Mouse (Mus musculus) embryo, embryonic 9.5 days (tissue): ENCODE measurements at regions not wholly inside any gene's neighbourhood (a gene's known extent, or its start where the extent isn't known, plus 50 kb on each side); places are given as distances from the start of the nearest gene placed in this dataset.

Experiments
- DNase-seq: peaks from one replicate; pipeline ENCODE4 v3.0.0-alpha.2; 2017; ENCODE audit errors: extremely low spot score

DNA sequence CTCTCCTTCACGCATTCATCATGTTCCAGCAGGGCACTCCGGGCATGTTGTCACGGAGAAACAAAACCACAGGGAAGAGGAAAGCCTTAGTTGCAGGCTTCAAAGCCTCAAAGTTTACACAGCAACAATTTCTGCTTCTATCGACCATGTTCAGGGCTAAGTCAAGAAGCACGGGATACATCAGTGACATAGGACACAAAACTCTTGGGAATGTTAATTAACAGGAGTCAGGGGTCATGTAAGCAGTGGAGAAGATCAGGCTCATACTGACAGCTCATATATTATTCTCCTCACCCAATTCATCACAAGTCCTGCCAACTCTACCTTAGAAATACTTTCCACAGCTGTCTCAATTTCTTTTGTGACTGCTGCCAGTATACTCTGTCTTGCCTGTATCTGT lies 133.0 kb upstream of the Btbd3 start:
- DNase-seq, result peak; percentile 15

DNA sequence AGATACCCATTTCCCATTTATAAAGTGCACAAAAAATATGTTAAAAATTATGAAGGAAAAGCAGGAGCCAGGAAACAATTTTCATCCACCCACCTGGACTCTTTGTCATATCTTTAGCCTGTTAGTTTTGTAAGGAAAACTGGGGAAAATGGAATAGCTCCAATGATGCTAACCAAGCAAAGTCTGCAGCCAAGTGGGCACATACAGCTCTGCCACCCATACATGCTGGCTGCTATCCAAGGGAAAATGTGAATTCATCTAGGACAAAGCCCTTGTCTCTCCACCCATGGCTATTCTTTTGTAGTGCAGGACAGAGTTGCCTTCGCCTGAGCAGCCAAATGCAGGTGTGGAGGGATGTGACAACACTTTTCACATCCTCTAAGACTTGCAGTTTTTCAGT lies 135.5 kb upstream of the Btbd3 start:
- no peak for DNase-seq

DNA sequence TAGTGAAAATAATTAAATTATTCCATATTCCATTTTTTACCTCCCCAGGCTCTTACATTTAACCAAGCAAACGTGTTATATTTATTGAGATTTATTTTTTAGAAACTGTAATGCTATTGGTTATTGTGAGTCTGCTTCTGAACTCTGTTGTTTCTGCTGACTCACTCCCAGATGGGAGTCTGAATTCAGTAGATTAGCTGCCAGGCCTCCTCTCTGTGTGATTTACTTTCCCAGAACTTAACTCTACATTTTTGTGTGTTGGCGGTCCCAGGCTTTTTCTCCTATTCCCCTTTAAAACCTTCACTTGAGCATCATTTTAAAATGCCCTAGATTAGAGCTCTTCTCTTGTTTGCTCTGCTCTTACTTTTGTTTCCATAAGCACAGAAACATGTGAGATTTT lies 136.2 kb upstream of the Btbd3 start:
- DNase-seq, result no peak

DNA sequence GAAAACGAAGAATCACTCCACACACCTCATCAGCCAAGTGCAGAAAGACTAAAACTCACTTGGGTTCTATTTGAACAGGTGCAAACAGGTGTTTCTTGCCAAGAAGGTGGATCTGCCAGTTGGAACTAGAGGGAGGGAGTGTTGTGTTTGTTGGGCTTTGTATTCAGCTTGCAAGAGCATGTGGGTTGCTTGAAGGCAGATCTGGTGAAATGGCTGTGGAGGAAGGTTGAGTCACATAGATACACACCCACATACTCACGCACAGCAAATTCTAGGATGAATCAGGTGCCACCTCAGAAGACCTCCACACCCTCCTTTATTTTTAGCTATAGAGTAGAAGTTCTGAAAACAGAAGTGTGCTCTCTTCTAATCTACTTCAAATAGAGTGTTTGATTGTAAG lies 156.6 kb upstream of the Btbd3 start:
- no peak for DNase-seq

DNA sequence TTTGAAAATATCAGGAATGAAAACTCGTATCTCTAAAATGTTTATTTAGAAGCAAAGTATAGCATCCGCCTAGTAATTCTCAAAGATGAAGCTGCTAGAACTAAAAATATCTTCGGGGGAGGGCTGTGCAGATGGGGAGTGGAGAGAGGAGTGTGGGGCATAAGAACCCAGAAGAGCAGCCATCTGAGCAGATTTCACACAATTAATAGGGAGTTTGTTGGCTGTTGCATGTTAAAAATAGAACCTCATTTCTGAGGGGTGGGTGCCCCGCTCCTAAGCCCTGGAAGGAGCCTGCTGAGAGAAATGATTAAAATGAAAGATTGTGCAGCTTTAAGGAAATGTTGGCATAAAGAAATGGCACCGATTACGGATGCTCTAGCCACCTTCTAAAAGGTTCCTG lies 171.0 kb upstream of the Btbd3 start:
- no peak for DNase-seq

DNA sequence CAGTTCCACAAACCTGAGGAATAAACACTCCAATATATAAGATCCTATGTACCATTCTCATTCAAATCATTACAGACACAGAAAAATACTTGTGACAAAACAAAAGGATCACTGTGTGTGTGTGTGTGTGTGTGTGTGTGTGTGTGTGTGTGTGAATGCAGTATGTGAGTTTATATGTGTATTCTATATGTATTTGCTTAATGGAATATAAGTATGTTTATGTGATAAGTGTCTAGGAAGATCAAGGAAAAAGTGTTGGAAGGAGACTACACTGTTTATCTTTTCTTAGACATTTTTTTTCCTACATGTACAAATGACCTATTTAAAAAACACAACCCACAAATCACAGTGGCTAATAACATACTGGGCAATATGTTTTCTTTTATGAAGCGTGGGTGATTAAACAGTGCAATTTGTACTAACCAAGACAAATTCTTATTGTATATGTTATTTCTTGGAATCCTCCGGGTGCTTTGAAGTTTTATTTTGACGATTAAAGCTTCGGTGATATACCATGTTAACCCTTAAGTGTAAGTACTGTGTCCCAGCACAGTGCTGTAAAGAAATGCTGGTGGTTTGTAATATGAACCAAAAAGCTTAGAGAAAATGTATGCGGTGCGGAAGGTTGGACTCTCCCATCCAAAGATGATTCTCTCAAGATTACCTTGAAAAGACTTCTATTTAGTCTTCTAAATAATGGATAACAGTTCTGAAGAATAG lies 171.6 kb upstream of the Btbd3 start:
- no peak for DNase-seq

DNA sequence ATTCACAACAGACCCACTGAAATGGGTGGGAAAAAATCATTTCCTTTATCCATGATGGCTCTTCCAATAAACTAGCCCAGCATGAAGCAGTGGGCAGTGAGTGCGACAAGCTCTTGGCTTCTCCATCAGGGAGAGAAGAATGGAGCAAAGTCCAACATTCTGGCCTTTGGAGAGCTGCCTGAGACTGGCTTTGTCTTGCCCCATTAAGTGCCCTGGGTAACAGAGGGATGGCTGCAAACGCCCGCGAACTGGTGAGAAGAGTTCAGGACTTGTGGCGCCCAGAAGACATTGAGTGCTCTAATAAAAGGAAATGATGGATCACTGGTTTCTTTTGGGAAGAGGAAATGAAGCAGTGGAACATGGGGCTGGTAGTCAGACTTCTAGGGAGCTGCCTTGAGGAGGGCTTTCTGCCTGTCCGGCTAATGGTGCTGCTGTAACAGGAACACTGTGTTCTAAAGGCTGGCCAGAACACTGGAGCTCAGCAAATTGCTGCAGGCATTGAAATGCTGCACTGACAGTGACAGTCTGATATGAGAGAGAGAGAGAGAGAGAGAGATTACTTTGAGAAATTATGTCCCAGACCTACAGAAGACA lies 182.2 kb upstream of the Btbd3 start:
- DNase-seq, result no peak

DNA sequence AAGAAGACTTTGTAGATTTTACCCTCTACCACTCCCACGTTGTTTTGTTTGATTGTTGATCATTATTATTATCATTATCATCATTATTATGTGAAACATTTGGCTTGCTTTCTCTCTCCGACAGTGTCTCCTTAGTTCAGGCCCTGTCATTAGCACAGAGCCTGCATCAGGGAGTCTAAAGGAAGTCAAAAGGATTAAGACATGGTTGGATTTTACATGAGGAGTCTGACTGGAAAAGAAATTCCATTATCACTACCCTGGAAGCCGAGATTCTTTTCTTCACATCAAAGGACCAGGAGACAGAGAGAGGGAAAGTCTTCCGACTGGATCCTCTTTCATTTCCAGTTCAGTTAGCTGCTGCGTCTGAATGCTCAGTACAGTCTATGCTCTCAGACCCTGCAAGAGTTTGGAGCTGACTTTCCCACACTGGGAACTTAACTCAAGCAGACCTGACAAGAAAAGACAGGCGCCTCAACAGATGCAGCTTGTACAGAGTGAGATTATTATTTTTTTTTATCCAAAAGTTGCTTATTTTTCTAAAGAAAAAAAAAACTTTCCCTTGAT lies 184.1 kb upstream of the Btbd3 start:
- no peak for DNase-seq

DNA sequence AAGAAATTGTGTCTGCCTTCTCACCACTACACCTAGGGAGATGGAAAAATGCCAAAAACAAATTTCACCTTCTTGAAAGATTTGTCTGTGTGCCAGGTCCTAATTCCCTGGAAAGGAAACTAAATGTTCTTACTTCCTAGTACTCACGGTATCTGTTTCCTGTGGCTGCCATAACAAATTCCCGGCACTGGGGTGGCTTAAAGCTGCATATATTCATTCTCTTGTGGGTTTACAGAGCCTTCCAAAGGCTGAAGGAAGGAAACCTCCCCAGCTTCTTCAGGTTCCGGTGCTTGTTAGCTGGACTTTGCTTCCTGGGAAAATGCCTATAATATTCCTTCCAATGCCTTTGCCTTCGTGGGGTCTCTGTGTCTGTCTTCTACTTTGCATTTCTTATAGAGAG lies 203.3 kb upstream of the Btbd3 start:
- DNase-seq, result no peak

DNA sequence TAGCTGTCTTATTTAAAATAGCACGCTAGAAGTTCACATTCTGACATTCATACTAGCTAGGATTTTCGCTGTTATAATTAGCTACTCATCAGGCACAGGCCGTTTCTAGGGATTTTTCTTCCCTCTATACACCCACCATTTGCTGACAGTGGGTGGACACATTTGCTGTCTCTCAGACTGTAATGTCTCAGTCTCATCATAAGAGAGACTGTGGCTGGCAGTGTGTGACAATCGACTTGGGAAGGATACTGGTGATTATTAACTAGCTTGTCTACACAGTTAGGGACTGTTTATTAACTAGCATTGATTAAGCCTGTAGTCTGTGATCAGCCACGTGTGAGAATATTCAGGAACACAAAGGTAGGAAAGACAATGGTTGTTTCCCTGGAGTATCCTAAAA lies 208.0 kb upstream of the Btbd3 start:
- DNase-seq, result no peak

DNA sequence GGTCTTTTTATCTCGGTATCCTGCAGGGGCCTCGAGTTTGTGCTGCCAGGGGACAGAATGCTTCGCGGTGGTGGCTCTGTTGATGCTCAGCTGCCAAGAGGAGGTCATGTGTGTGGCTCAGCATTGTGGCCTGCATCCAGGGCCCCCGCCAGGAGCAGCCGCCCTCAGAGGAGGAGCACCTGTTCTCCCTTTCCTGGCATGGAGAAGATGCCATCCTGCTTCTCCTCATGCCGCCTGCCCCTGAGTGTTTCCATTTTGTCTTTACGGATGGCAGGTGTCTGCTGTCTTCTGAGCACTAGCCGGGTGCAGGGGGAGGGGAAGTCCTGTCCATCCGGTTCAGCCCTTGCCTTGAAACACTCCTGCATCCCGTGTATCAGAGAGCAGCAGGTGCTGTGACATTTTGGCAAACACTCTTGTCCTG lies 208.6 kb upstream of the Btbd3 start:
- DNase-seq, result no peak

DNA sequence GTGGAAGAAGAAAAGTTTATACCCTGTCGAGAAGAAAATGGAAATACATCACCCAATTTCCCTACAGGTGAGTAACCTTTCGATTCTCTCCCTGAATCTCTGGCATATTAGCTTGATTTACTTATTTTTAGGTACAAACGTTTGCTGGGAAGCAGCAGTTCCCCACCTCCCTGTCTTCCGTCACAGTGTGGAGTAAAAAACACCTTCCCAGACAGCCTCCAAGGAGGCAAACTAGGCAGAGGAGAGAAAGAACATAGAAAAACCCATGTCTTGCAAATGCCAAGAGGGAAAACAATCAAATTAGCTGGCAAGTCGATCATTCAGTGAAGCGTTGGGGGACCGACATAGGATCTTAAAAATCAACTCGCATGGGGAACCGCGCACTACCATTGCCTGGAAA lies 209.0 kb upstream of the Btbd3 start:
- DNase-seq, result no peak

DNA sequence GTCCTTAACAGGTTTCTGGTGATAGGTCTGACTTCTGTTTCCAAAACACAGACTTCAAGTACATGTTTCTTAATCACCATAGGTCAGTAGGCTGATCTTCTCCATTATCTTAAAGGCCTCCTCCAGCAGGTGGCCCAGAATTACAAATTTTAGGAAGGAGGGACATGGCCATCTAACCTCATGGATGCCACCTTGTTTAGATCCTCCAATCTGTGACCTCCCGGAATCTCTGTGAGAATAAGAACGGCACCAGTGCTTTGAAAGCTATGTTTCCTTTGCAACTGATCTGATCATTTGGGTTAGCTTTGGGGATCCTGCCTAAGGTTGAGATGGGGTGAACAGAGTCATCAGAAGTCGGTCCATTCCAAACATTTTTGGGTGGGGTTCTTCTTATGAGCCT lies 209.4 kb upstream of the Btbd3 start:
- DNase-seq, result no peak

DNA sequence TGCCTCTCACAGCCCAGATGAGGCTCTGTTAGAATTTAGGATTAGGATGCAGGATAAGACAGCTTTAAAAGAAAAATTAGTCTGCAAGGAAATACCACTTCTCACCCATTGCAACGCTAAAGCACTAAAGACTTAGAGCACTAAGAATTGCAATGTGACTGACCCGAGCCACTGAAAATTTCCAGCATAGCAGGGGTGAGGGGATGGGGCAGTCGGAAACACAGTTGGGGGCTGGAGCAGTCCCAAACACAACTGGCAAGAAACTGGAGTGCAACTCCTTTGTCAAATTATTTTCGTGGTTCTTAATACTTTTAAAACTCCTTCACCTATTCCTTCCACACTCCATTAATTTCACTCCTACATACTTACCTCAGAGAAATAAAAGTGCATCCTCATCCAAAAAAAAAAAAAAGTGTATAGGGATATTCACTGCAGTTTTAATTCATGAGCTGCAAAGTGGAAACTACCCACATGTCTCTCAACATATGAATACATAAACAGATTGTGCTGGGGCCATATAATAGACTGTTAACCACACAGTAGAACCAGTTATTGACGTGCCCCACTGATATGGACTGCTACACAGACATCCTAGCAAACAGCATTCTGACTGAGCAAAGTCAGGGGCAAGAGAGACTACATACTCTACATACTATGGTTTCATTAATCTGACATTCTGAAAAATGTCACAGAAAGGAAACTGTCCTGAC lies 210.3 kb upstream of the Btbd3 start:
- DNase-seq, result no peak

DNA sequence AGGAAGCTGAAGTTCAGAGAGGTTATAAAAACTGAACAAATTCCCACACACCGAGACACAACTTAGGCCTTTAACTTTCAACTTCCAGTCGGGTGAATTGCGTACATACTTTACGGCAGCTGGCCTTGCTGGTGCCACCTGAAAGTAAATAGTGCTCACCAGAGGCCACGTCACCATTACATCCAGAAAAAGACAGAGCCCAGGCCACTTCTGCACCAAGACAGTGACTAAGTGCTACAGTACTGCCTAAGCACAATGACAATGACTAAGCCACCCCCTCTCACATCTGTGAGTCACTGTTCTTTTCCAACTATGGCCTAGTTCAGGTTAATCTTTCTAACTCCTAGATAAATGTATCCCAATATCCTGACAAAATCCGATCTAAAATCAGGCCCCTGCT lies 215.7 kb upstream of the Btbd3 start:
- no peak for DNase-seq

DNA sequence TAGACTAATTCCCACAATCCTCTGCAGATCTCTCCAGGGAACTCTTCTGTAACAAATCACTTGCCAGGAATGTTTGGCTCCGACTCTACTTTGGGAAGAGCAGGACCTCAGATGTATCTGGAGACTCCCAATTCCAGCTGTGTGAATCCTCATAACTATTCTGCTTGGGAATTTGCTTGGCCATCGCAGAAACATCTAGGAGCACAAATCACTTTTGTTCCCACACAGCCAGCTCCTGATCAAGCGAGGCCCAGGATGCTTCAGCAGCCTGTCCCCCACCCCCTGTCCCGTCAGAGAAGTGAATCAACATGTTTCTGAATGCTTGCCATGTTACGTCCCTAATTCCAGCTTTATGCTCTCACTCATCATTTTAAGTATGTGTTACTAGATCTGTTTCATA lies 216.1 kb upstream of the Btbd3 start:
- no peak for DNase-seq

DNA sequence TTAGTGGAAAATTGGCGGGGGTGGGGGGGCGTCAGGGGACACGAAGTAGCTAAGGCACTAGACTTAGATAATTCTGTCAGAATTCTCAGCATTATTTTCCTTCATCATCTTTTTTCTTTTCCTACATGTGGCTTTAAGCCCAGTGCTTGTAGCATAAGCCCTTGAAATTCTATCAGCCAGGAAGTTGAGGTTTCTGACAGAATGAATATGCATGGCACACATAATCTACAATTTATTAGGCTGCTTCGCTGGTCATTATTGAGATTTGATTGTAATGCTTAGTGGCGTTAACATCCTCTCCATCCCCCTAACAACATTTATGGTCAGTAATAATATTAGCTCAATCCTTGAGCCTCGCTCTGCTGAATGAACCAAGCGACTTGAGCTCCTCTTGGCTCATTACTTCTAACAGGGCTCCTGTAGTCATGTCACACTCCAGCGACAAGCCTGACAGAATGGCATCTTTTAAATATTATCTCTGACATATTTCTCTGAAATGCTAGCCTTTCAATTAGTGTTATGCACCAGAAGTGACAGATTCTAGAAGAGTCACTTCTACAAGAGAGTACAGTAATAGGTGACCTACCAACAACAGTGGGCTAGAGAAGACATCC lies 222.1 kb upstream of the Btbd3 start:
- DNase-seq, result no peak

DNA sequence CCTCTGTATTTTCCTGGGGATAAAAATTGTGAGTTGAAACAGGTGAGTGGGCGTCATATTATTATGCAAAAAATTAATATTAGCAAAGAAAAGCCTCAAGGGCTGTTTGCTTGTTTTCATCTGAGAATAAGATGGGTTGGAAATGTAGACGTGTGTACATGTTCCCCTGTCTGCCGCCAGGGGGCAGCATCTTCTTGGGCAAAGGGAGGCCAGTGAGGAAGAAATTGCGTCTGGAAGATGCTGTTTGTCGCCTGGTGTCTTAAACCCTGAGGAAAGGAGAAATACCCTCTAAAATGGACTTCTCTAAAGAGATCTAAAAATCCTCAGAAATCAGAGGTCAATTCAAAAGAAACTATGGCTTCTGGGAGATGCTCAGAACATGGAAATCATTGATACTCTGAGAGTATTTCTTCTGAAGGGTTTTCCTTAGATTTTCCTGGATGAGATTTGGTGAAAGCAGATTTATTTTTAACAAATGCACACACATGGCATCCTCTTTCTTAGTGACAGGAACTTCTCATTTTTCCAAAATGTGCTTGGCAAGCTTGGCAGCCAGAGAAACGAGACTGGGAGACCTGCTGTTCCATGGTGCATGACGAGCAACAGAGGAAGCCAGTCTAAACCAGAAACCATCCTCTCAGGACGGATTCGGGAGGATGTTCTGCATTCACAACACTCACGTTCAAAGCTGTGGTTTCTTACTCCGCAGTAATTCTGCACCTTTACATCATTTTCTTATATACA lies 222.8 kb upstream of the Btbd3 start:
- peak; percentile 68 for DNase-seq

DNA sequence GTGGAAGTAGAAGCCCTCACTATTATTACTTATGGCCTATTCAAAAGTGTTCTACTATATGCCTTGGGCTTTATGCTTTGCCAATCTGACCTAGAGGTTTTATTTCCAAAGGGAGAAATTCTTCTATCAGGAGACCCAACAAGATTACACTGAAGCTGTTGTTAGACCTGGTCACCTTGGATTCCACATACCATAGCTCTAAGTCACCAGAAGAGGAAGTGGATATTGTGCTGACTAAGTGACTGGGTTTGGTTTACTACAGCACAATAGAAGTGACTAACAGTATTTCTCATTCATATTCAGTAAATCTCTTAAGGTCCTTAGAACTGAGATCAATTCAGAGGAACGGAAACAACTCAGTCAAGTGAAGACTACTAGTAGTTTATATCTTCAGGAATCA lies 229.0 kb upstream of the Btbd3 start:
- DNase-seq, result no peak

DNA sequence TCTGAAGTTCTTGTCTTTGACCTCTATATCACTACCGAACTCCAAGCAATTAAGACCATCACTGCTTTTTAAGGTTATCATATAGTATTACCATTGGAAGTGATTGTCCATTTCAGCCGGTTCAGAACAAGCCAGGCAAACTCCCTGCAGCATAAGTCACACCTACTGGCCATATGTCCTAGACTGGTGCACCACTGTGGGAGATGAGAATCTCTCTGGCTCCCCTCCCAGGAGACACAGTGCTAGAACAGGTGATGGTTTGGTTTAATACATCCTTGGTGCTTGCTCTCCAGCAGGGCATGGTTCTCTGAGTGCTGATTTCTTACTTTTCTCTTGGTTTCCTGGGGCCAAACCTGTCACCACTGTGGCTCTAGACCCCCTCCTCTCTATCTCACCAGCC lies 232.8 kb upstream of the Btbd3 start:
- DNase-seq, result no peak

DNA sequence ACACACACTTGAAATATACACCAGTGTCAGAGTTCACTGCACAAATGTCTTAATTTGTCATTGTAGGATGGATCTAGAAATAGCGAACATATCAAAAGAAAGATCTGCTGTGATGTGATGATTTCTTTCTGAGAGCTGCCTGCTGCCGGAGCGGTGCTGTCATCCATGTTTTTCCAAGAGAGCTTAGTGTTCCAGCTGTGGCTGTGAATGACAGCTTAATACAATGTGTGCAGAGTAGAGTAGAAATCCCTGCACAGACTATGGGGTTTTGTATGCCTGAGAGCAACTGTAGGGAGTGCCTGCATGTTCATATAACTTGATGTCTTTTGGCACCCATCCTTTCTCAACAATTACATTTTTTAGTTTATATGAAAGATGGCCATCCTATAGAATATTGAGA lies 274.6 kb upstream of the Btbd3 start:
- no peak for DNase-seq

DNA sequence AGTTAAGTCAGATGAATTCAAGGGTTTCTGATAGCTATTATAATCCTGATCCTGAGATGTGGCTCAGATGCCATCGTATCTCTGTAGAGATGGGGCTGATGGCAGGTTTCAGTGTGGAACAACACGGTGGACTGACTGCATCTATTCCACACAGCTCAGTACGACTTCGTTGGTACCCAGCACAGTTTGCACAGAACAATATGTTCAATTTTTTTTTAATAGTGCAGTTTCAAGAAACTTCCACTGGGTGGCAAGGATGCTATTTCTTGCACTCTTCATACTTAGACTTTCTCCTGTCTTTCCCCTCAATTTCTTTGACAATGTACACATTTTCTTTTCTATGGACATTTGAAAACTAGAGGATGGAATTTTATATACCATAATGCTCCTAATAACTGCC lies 278.6 kb upstream of the Btbd3 start:
- DNase-seq, result no peak
